Mouse (Mus musculus) lung, embryonic 16.5 days (tissue): ENCODE measurements around the gene Capn3. TPM values are rescaled to one million over a fixed set of nuclear protein-coding genes. Genes with fewer than 3 reads are reported as not detected.
A peak's percentile ranks its signal among the peaks of the same experiment; 100 is the strongest.

Experiments used
- ATAC-seq: fragments of 200-750 bp; cut with Nextera tagmentation; 2 replicates; pipeline ENCODE4 v1.8.0; 2017; ENCODE audit warnings: low read depth, mild to moderate bottlenecking, moderate library complexity
- H3K27ac ChIP-seq: fragments of 300-500 bp; sonication (generic); 2 replicates; pipeline ENCODE4 v1.5.1; 2014; ENCODE audit warnings: mild to moderate bottlenecking, control low read depth, low read length
- H3K27me3 ChIP-seq: fragments of 300-500 bp; sonication (generic); 2 replicates; pipeline ENCODE4 v1.6.1; 2014; ENCODE audit warnings: low read depth, low read length, mixed read lengths; ENCODE audit not compliant: control insufficient read depth, insufficient read depth
- H3K36me3 ChIP-seq: fragments of 300-500 bp; sonication (generic); 2 replicates; pipeline ENCODE4 v1.6.1; 2014; ENCODE audit warnings: low read length; ENCODE audit not compliant: control insufficient read depth, insufficient read depth
- H3K4me1 ChIP-seq: fragments of 300-500 bp; sonication (generic); replicated peaks from 2 replicates; pipeline ENCODE4 v1.6.1; 2014; ENCODE audit warnings: low read length, mixed read lengths; ENCODE audit not compliant: control insufficient read depth, insufficient read depth
- H3K4me2 ChIP-seq: fragments of 300-500 bp; sonication (generic); 2 replicates; pipeline ENCODE4 v1.6.1; 2014; ENCODE audit warnings: low read depth, low read length, control low read depth
- H3K4me3 ChIP-seq: fragments of 300-500 bp; sonication (generic); 2 replicates; pipeline ENCODE4 v1.5.1; 2014; ENCODE audit warnings: mild to moderate bottlenecking, low read length, control low read depth
- H3K9ac ChIP-seq: fragments of 300-500 bp; sonication (generic); 2 replicates; pipeline ENCODE4 v1.6.1; 2014; ENCODE audit warnings: low read length, control low read depth
- H3K9me3 ChIP-seq: fragments of 300-500 bp; sonication (generic); 2 replicates; pipeline ENCODE4 v1.6.1; 2016; ENCODE audit warnings: low read length; ENCODE audit not compliant: control insufficient read depth
- WGBS: fragments of 180-500 bp; shearing (Covaris S2); extraction: QIAGEN DNeasy Blood & Tissue Kit; methylation state at CpG from one replicate; pipeline ENCODE4 v1.1.7; 2014; 5-methylcytosine and 5-hydroxymethylcytosine counted together
- polyA plus RNA-seq: library from polyadenylated mRNA; unstranded; fragments of >200 nt; fragmentation: Nextera tagmentation; extraction: Ambion mirVana; gene quantifications from 2 replicates; pipeline ENCODE4 v1.2.1, GENCODE M21; 2015

Gene Capn3
- polyA plus RNA-seq, 1 experiment from 2014 or later = 1.1 TPM

GRCm38 (mm10) chr2:120501136-120501918 is 45.5 kb downstream of the Capn3 start:
- H3K4me3 ChIP-seq = no peak overlapping the region
- 36% methylated on average over 17 of the region's 17 CpGs for WGBS
- no peak for ATAC-seq
- peaks cover 11% of the 10 kb centered on the region; the same call in 1 of the 2 replicates for H3K4me1 ChIP-seq
- H3K4me2 ChIP-seq = no peak overlapping the region
- no peaks in the 10 kb centered on the region for H3K9me3 ChIP-seq
- H3K27me3 ChIP-seq = no peaks in the 10 kb centered on the region
- peaks cover 10% of the 10 kb centered on the region; the same call in 1 of the 2 replicates for H3K36me3 ChIP-seq
- H3K27ac ChIP-seq = no peak overlapping the region
- H3K9ac ChIP-seq = peak overlapping the region; percentile 23; the same call in 1 of the 2 replicates

- no peaks in the 10 kb centered on the region for H3K9me3 ChIP-seq
- no peak overlapping the region for H3K27ac ChIP-seq
- 52% methylated on average over 13 of the region's 13 CpGs for WGBS
- H3K36me3 ChIP-seq = peaks cover 11% of the 10 kb centered on the region; the same call in 1 of the 2 replicates
- H3K9ac ChIP-seq = no peak overlapping the region
- no peak overlapping the region for H3K4me2 ChIP-seq
- peaks cover 11% of the 10 kb centered on the region; the same call in 1 of the 2 replicates for H3K4me1 ChIP-seq
- no peak overlapping the region for H3K4me3 ChIP-seq
- no peak for ATAC-seq
- H3K27me3 ChIP-seq = no peaks in the 10 kb centered on the region
These were observed 46.2 kb downstream of the Capn3 start for GRCm38 (mm10) chr2:120501931-120502604.

DNA sequence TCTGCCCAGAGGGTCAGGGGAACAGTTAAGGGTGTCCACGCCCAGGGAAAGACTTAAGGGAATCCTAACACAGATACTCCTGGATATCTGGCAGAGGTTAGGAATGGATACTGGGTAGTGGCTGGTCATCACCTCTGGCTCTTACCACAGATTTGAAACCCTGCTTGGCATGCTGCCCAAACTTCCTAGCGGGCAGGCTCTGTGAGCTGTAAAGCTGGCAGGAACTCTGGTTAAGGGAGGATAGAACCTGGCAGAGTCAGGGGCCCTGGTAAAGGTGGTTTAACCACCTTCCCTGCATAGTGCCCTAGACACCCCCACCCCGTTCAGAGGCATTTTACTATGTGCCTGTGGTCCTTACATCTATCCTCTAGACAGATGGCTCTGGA is 46.8 kb downstream of the Capn3 start:
- ATAC-seq = no peak
- Histone ChIP-seq H3K27ac (no peak overlapping the region), H3K9ac (no peak overlapping the region), H3K27me3 (no peaks in the 10 kb centered on the region), H3K4me2 (no peak overlapping the region), H3K4me1 (peaks cover 11% of the 10 kb centered on the region; the same call in 1 of the 2 replicates), H3K9me3 (no peaks in the 10 kb centered on the region), H3K4me3 (no peak overlapping the region), H3K36me3 (peaks cover 11% of the 10 kb centered on the region; the same call in 1 of the 2 replicates)
- 50% methylated on average over 3 of the region's 3 CpGs for WGBS

GRCm38 (mm10) chr2:120503094-120503493 is 47.3 kb downstream of the Capn3 start:
- Histone ChIP-seq H3K27me3 (no peaks in the 10 kb centered on the region), H3K4me2 (no peak overlapping the region), H3K4me1 (peaks cover 11% of the 10 kb centered on the region; the same call in 1 of the 2 replicates), H3K9me3 (no peaks in the 10 kb centered on the region), H3K9ac (no peak overlapping the region), H3K36me3 (peaks cover 11% of the 10 kb centered on the region; the same call in 1 of the 2 replicates), H3K27ac (no peak overlapping the region), H3K4me3 (no peak overlapping the region)
- ATAC-seq = no peak
- WGBS = 80% methylated on average over 6 of the region's 6 CpGs

- peaks cover 11% of the 10 kb centered on the region; the same call in 1 of the 2 replicates for H3K4me1 ChIP-seq
- peaks cover 12% of the 10 kb centered on the region; the same call in 1 of the 2 replicates for H3K36me3 ChIP-seq
- no peak overlapping the region for H3K27ac ChIP-seq
- no peaks in the 10 kb centered on the region for H3K9me3 ChIP-seq
- WGBS = 72% methylated on average over 5 of the region's 5 CpGs
- no peak overlapping the region for H3K4me2 ChIP-seq
- no peak overlapping the region for H3K4me3 ChIP-seq
- H3K9ac ChIP-seq = no peak overlapping the region
- no peak for ATAC-seq
- no peaks in the 10 kb centered on the region for H3K27me3 ChIP-seq
These were observed 48.2 kb downstream of the Capn3 start for GRCm38 (mm10) chr2:120503992-120504391.

GRCm38 (mm10) chr2:120514181-120514580 is 58.4 kb downstream of the Capn3 start:
- Histone ChIP-seq H3K9ac (no peak overlapping the region), H3K27ac (no peak overlapping the region), H3K9me3 (no peaks in the 10 kb centered on the region), H3K4me3 (no peak overlapping the region), H3K27me3 (no peaks in the 10 kb centered on the region), H3K4me2 (no peak overlapping the region), H3K4me1 (no peaks in the 10 kb centered on the region), H3K36me3 (peaks cover 40% of the 10 kb centered on the region)
- ATAC-seq = no peak
- 90% methylated on average over 4 of the region's 4 CpGs for WGBS

DNA sequence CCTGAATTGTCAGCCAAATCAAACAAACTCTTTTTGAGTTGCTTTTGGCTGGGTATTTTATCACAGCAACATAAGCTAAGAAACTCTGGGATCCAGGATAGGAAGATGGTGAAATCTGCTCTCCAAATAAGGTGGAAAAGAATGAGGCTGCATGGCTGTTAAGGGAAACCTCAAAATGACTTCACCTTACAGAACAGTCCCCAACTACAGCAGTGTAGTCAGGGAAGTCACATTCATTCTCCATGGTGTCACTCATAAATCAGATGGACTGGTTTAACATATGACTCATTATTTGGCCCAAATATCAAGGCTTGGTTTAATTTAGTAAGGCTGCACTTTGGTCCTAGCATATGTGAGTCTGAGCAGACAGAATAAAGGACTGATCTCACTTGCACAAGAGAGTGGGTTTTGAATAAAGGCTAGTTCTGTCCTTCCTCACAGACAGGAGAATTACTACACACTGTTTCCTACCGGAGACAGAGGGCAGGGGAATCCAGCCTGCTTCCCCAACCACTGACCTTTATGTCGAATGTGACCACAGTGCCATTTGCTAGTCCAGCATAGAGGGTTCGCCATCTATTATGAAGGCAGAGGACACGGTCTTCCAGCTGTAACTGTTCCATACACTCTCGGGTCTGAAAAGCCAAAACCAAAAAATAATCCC is 62.9 kb downstream of the Capn3 start:
- peaks cover 52% of the 10 kb centered on the region for H3K36me3 ChIP-seq
- no peaks in the 10 kb centered on the region for H3K9me3 ChIP-seq
- no peaks in the 10 kb centered on the region for H3K4me1 ChIP-seq
- no peak overlapping the region for H3K27ac ChIP-seq
- H3K4me3 ChIP-seq = no peak overlapping the region
- 89% methylated on average over 5 of the region's 5 CpGs for WGBS
- H3K9ac ChIP-seq = no peak overlapping the region
- ATAC-seq = no peak
- H3K27me3 ChIP-seq = no peaks in the 10 kb centered on the region
- H3K4me2 ChIP-seq = no peak overlapping the region

DNA sequence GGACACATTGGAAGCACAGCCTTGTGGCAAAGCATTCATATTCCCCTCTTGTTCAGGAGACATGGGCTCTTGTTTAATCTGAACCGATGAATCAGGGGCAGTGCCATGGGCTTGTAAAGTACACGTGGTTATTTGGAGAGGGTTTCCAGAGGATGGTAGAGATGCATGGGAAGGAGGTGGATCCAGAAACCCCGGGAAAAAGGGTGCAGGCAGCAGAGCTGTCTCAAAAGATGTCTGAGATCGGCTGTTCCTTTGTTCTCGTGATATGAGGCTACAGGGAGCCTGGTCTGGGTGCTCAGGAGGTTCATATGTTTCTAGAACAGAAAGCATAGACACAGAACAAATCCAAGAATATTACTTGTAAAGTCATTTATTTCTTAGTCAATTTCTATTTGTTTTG is 71.0 kb downstream of the Capn3 start:
- H3K27ac ChIP-seq = no peak overlapping the region
- H3K9ac ChIP-seq = no peak overlapping the region
- H3K9me3 ChIP-seq = no peaks in the 10 kb centered on the region
- H3K36me3 ChIP-seq = peaks cover 36% of the 10 kb centered on the region
- H3K27me3 ChIP-seq = no peaks in the 10 kb centered on the region
- no peak for ATAC-seq
- 82% methylated on average over 5 of the region's 5 CpGs for WGBS
- no peak overlapping the region for H3K4me2 ChIP-seq
- no peaks in the 10 kb centered on the region for H3K4me1 ChIP-seq
- H3K4me3 ChIP-seq = no peak overlapping the region

DNA sequence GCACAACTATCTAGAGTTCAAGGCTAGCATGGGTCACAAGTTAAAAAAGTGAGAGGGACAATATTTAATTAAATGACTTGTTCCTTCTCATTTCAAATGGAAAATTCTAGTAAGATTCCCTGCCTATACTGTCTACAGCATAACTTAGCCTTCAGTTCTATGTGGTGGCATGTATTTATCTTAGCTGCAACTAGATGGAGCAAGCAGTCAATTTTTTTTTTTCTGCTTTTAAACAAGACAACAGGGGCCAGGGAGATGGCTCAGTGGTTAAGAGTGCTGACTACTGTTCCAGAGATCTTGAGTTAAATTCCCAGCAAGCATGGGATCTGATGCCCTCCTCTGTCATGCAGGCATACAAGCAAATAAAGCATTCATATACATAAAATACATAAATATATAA is 73.7 kb downstream of the Capn3 start:
- ATAC-seq = no peak
- Histone ChIP-seq H3K36me3 (peaks cover 26% of the 10 kb centered on the region), H3K9me3 (no peaks in the 10 kb centered on the region), H3K4me1 (no peaks in the 10 kb centered on the region), H3K4me3 (no peak overlapping the region), H3K27me3 (no peaks in the 10 kb centered on the region), H3K4me2 (no peak overlapping the region), H3K9ac (no peak overlapping the region), H3K27ac (no peak overlapping the region)
